Mouse (Mus musculus) cerebellum, postnatal 14 days (tissue): ENCODE data around the gene Hs6st1.

Experiments
- DNase-seq, 2 experiments: peaks; one replicate each; pipeline ENCODE4 v3.0.0; 2021; ENCODE audit warnings: mixed read lengths in 2 of 2

Hs6st1 gene

DNA sequence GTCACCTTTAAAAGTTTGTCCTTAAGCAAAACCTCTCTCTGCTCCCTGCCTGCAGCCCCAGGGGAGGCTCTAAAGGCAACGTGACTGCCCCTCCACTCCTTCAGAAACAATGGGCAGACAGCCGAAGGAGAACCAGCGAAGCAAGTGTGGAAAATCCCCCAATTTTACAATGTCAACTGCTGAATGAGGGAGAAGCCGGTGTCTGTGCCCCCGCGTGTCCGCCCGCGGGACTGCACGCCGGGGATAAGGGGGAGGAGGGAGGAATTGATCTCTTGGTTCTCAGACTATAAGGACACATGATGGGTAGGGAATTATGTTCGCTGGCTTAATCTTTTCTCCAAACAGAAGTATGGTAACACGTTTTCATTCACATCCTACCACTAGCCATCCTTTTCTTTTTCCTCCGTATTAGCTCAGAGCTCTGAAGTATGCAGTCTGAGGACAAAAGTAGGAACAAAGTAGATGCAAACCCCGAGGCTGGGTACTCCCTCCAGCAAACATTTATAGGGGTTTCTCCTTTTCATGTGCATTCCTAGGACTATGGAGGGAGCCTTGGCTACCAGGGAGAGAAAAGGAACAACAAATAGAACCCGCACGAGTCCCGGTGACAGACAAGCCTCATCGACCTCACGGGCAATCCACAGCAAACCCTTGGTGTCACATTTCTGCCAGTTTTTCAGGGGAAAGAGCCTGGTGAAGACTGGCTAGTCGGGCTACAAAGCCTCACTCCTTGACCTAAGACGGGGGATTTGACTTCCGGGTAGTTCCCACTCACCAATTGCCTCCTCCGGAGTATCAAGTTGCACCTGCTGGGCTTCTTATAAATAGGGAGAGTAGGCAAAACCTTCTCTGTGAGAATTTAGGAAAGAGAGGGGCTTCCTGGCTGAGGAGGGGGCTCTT, 3.1 kb upstream of the Hs6st1 start:
- DNase-seq = peak; percentile 95 to 96

DNA sequence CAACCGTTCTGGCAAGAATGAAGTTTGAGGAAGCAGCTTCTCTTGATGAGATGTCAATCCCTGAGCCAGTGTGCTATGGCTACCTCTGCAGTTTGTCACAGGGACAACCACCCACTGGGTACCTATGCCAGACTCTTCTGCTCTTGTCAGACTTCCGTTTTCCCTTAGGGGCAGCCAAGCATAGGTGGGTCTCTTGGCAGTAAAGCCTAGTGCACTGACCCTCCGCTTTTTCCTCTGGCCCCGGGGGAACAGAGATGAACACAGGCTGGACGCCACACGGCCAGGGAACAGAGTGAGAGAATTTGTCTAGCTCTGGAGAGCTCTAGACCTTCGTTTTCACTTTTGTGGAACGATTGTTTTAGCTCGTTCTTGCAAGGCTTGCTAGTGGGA, 2.4 kb upstream of the Hs6st1 start:
- DNase-seq = peak; percentile 15 to 20

DNA sequence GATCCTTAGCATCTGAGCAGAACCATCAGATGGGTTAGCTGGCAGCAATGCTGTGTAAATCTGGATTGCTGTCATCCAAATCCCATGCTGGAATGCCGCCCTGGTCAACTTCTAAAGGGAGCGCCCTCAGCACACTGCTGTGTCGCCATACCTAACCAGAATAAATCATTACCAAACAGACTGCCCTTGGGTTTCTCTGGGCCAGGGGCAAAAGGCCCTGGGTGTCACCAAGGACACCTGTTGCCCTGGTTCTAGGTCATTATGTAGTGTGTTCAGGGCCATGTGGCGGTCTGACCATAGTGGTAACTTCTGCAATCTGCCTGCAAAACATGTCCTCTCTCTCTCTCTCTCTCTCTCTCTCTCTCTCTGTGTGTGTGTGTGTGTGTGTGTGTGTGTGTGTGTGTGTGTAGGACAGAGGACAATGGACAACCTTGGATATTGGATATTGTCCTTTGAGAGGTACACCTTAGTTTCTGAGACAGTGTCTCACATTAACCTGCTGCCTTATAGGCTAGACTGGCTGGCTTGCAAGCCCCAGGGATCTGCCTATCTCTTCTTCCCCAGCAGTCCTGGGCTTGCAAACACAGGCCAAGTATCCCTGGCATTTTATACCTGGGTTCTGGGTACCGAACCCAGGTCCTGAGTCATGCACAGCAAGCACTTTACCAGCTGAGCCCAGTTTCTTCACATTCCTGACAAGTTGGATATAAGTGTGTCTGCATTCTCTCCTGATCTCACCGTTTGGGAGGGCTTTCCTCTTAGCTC, 1.8 kb upstream of the Hs6st1 start:
- DNase-seq = peak in 1 of 2 experiments; percentile 8

DNA sequence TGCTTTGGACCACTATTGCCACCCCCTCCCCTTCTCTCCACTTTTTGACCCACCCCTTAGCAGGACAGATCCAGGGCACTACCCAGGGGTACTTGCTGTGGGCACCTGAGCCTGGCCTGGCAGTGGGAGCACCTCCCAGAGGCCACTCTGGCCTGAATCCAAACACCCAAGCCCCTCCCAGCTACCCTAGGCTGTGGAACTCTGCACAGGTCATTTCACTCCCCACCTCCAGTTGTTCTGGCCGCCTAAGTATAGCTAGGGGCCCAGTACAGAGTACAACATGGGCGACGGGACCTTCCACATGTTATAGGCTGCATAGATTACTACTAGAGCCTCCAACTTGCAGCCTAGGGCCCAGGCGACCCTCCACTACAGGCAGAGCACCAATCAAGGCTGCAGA, 999 bp upstream of the Hs6st1 start:
- peak in 1 of 2 experiments; percentile 33 for DNase-seq

- DNase-seq = no peak
Measured at GRCm38 (mm10) chr1:36067611-36068010, 589 bp upstream of the Hs6st1 start.

- peak; percentile 70 to 72 for DNase-seq
Measured at GRCm38 (mm10) chr1:36068531-36069120, 426 bp downstream of the Hs6st1 start.

- DNase-seq = peak; percentile 68 to 74
Measured at GRCm38 (mm10) chr1:36069291-36069771, 1.1 kb downstream of the Hs6st1 start.

- DNase-seq = no peak
Measured at GRCm38 (mm10) chr1:36070190-36070589, 2.0 kb downstream of the Hs6st1 start.

DNA sequence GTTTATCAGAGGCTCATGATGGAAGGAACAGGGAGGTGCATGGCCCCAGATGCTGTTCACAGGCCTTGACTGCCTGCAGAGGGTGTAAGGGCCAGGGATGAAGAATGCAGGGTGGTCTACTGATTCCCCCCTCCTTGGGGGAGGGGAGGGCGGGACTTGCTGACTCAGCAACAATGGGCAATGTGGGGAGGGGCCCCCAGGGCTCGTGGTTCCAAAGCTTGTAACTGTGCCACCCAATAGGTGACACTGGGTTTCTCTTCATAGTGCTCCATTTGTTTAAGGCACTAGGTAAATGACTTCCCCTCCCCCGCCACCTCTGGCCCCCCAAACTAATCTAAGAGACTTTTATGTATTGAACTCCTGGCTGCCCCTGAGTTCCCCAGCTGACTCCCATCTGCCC, 2.5 kb downstream of the Hs6st1 start:
- DNase-seq = no peak

DNA sequence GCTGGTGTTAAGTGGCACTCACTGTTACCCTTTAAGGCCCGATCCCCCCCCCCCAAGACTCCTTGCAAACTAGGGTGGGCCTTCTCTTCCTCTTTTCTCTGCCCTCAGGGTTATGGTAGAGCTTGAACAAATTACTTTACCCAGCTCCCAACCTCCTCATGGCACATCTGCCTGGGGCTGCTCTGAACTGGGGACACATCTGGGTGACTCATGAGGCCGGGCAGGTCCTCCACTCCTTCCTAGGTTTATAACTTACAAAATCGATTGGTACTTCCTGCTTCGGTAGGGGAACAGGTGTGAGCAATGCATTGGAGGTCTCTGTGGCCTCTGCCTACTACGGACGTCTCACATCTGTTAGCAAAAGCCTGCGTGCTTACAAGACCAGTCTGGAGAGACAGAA, 3.0 kb downstream of the Hs6st1 start:
- no peak for DNase-seq

- no peak for DNase-seq
Measured at GRCm38 (mm10) chr1:36071611-36072010, 3.4 kb downstream of the Hs6st1 start.

GRCm38 (mm10) chr1:36072588-36073556, 4.7 kb downstream of the Hs6st1 start:
- no peak for DNase-seq

DNA sequence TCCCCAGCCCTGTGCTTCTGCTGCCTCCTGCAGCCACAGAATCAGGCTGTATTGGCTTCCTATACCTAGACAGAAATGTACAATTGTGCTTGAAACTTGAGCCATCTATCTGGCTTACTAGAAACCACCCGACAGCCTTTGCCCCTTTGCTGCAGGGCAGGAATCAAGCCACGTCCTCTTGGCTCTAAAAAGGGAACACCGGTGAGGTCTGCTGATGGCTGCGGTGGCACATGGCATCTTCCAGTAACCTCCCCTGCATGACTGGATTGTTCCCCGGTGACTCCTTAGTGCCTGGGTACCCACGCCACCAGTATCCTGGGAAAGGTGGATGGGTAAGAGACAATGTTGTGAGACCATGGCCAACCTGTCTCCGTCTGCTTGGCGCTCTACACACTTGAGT, 5.4 kb downstream of the Hs6st1 start:
- DNase-seq = no peak

- no peak for DNase-seq
Measured at GRCm38 (mm10) chr1:36074197-36074596, 6.0 kb downstream of the Hs6st1 start.

DNA sequence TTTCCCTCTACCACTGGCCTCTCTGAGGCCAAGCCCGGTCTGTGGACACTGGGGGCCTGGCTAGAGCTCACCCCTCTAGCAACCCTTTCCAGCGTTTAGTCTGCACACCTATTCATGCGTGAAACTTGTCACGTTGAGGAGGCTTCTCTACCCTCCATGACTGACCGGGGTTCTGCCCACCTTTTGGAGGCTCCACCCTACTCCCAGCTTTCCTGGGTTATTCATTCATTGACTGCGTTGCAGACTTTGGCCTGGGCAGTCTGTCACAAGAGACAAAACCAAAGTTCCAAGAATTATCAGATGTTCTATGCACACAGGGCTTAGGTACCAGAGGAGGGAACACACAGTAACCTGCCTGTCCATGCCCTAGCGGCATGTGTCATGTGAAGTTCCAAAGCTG, 6.8 kb downstream of the Hs6st1 start:
- no peak for DNase-seq

- DNase-seq = no peak
Measured at GRCm38 (mm10) chr1:36075652-36076051, 7.5 kb downstream of the Hs6st1 start.

DNA sequence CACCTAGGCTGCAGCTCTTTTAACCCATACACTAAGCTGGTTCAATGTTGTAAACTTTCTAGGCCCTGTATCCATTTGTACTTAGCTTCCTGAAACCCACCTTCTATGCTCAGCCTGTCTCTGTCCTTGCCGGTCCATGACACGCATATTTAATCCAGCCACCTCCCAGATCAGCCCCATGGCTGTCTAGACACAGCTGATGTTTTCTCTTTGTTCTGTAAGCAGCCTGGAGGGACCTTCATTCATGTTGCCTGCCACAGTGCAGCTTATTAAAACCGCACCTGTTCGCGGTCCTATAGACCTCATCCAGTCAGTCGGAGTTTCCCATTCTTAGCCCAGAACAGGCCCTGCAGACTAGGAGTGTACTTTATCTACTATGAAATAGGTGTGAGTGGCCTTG, 8.9 kb downstream of the Hs6st1 start:
- DNase-seq = no peak

DNA sequence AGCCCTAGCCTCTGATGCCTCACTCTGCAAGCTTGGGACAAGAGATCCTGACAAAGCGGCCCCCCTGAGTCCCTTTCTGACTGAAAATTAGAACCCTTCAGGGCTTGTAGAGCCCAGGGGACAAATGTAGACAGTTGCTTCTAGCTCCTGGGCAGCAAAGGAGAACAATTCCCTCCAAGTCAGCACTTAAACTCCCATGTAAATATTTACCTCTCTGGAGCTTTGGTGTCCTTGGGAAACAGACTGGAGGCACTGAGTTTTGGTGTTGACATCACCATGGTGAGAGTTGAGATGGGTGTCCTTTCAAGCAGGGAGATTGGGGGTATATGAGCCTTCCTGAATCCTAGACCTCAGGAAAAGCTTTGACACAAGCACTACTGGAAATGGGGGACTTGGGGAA, 10.1 kb downstream of the Hs6st1 start:
- no peak for DNase-seq

- peak; percentile 42 to 55 for DNase-seq
Measured at GRCm38 (mm10) chr1:36079679-36080078, 11.5 kb downstream of the Hs6st1 start.

DNA sequence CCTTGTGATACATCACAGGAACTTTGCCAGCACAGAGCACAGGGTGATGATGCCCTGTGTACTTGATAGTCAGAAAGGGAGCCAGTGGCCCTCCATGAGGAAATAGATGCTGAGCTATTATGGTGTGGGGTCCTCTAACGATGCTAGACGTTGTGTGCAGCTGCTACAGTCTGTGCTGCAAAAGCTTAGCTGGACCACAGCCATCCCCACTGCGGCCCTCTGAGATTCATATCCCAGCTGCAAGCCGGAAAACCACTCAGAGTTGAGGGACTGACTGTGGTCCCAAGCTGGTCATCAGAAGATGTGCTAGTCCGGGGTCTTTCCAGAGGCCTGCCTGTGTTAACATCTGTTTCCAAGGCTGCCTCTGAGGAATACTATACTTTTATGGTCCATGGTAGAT, 12.8 kb downstream of the Hs6st1 start:
- DNase-seq = no peak

DNA sequence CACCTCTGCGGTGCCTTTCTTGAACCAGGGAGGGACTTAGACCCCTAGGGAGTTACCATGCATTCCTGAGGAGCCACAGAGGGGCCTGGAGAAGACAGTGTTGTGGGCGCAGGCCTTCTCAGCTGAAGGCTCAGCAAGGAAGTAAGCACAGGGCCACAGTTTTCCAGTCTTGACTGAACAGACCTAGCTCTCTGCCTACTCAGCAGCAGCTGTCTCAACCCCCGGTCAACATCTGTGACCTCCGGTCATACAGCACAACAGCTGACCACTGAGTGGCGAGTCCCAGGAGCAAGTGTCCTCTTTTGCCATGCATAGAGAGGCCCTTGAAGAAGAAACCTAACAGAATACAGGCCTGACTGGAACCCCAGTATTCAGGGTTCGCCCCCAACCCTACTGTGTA, 14.0 kb downstream of the Hs6st1 start:
- no peak for DNase-seq

DNA sequence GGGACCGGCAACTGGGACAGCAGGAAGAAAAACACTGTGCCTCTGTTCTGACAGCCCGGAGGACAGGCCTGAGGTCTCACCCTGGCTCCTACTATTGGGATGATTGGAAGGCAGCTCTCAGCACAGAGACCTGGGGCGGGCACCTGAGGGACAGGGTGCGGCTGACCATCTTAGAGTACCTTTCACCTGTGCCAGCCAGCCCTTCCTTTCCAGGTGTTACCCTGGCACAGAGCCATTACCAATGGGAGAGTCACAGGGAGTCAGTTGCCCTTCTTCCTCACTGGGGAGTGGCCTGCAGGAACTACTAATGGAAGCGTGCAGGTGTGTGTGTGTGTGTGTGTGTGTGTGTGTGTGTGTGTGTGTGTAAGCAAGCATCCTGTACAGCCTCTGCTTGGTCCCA, 15.4 kb downstream of the Hs6st1 start:
- DNase-seq = no peak
